Mouse (Mus musculus) hindbrain, embryonic 14.5 days (tissue): ENCODE results near the gene Lrsam1. TPM values are rescaled to one million over a fixed set of nuclear protein-coding genes. Genes with fewer than 3 reads are reported as not detected.

Experiments used
- ATAC-seq: fragments of 200-750 bp; cut with Nextera tagmentation; 2 replicates; pipeline ENCODE4 v1.8.0; 2017; ENCODE audit warnings: moderate number of reproducible peaks, mild to moderate bottlenecking, moderate TSS enrichment, moderate library complexity; ENCODE audit not compliant: low FRiP score
- DNase-seq: peaks from one replicate; pipeline ENCODE4 v3.0.0-alpha.2; 2015; ENCODE audit warnings: low spot score
- H3K27ac ChIP-seq: fragments of 300-500 bp; sonication (generic); 2 replicates; pipeline ENCODE4 v1.5.1; 2014; ENCODE audit warnings: mild to moderate bottlenecking, moderate library complexity
- H3K27me3 ChIP-seq: fragments of 300-500 bp; sonication (generic); 2 replicates; pipeline ENCODE4 v1.6.1; 2014; ENCODE audit warnings: mild to moderate bottlenecking, low read length, mixed read lengths; ENCODE audit not compliant: control insufficient read depth, insufficient read depth
- H3K36me3 ChIP-seq: fragments of 300-500 bp; sonication (generic); replicated peaks from 2 replicates; pipeline ENCODE4 v1.6.1; 2014; ENCODE audit not compliant: control insufficient read depth, insufficient read depth
- H3K4me1 ChIP-seq: fragments of 300-500 bp; sonication (generic); replicated peaks from 2 replicates; pipeline ENCODE4 v1.6.1; 2014; ENCODE audit warnings: antibody characterized with exemption, low read length, mixed read lengths; ENCODE audit not compliant: control insufficient read depth, insufficient read depth
- H3K4me2 ChIP-seq: fragments of 300-500 bp; sonication (generic); replicated peaks from 2 replicates; pipeline ENCODE4 v1.6.1; 2014; ENCODE audit warnings: mild to moderate bottlenecking, moderate library complexity
- H3K4me3 ChIP-seq: fragments of 300-500 bp; sonication (generic); replicated peaks from 2 replicates; pipeline ENCODE4 v1.5.1; 2014; ENCODE audit warnings: mild to moderate bottlenecking, low read length
- H3K9ac ChIP-seq: fragments of 300-500 bp; sonication (generic); 2 replicates; pipeline ENCODE4 v1.6.1; 2014
- H3K9me3 ChIP-seq: fragments of 300-500 bp; sonication (generic); 2 replicates; pipeline ENCODE4 v1.6.1; 2016; ENCODE audit warnings: low read length; ENCODE audit not compliant: control insufficient read depth
- WGBS: fragments of 180-500 bp; shearing (Covaris S2); extraction: QIAGEN DNeasy Blood & Tissue Kit; methylation state at CpG from one replicate; pipeline ENCODE4 v1.1.7; 2014; 5-methylcytosine and 5-hydroxymethylcytosine counted together
- polyA plus RNA-seq: library from polyadenylated mRNA; unstranded; fragments of >200 nt; fragmentation: Nextera tagmentation; extraction: Ambion mirVana; gene quantifications from 2 replicates; pipeline ENCODE4 v1.2.1, GENCODE M21; 2014

Lrsam1 gene
- polyA plus RNA-seq, 1 experiment from 2014 or later = 20.2 TPM

GRCm38 (mm10) chr2:32922564-32922963, 38.9 kb downstream of the Lrsam1 start:
- 91% methylated on average over 13 of the region's 13 CpGs for WGBS
- H3K4me1 ChIP-seq = no peaks in the 10 kb centered on the region
- H3K27ac ChIP-seq = no peak overlapping the region
- no peak overlapping the region for H3K4me3 ChIP-seq
- no peak for DNase-seq
- H3K36me3 ChIP-seq = peaks cover 87% of the 10 kb centered on the region
- H3K9me3 ChIP-seq = no peaks in the 10 kb centered on the region
- H3K4me2 ChIP-seq = no peak overlapping the region
- H3K9ac ChIP-seq = no peak overlapping the region
- H3K27me3 ChIP-seq = no peaks in the 10 kb centered on the region
- no peak for ATAC-seq

- no peak overlapping the region for H3K4me2 ChIP-seq
- H3K27me3 ChIP-seq = no peaks in the 10 kb centered on the region
- 90% methylated on average over 15 of the region's 15 CpGs for WGBS
- DNase-seq = no peak
- H3K9ac ChIP-seq = no peak overlapping the region
- no peaks in the 10 kb centered on the region for H3K4me1 ChIP-seq
- no peak overlapping the region for H3K4me3 ChIP-seq
- no peak for ATAC-seq
- H3K27ac ChIP-seq = no peak overlapping the region
- H3K36me3 ChIP-seq = peaks cover 90% of the 10 kb centered on the region
- H3K9me3 ChIP-seq = no peaks in the 10 kb centered on the region
Measured at GRCm38 (mm10) chr2:32921801-32922380, 39.5 kb downstream of the Lrsam1 start.

DNA sequence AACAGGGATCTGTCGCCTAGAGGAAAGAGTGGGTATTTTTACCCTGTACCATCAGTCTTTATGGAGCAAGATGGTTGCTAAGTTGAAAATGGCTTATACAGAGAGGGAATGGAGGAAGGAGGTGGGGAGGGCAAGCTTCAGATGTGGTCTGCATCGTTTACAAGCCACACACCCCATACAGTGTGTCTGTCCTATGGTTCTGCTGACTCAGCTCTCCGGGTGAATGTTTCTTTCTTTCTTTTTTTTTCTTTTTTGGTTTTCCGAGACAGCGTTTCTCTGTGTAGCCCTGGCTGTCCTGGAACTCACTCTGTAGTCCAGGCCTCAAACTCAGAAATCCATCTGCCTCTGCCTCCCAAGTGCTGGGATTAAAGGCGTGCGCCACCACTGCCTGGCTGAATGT, 40.2 kb downstream of the Lrsam1 start:
- H3K4me2 ChIP-seq = no peak overlapping the region
- no peaks in the 10 kb centered on the region for H3K4me1 ChIP-seq
- no peak for ATAC-seq
- H3K9ac ChIP-seq = no peak overlapping the region
- no peaks in the 10 kb centered on the region for H3K9me3 ChIP-seq
- no peaks in the 10 kb centered on the region for H3K27me3 ChIP-seq
- no peak overlapping the region for H3K4me3 ChIP-seq
- no peak overlapping the region for H3K27ac ChIP-seq
- WGBS = 85% methylated on average over 7 of the region's 7 CpGs
- no peak for DNase-seq
- H3K36me3 ChIP-seq = peaks cover 92% of the 10 kb centered on the region

DNA sequence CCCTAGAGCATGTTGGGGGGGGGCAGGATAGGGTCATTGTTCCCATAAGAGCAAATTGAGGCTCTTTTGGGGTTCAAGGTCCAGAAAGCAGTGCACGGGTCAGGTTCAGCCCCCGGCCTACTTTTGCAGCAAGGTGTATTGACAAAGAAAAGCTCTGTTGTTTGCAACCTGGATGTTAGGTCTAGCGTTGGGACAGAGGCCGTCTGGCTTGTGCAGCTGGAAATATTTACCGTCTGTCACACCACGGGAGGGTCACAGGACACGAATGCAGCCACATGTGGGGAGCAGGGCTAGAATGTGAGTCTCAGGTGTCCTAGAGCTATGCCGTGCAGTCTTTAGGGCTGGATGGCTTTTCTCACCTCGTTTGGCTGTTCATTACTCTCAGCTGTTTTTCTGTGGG, 43.0 kb downstream of the Lrsam1 start:
- 88% methylated on average over 9 of the region's 9 CpGs for WGBS
- ATAC-seq (no peak), DNase-seq (no peak)
- no peak overlapping the region for H3K27ac ChIP-seq
- no peaks in the 10 kb centered on the region for H3K27me3 ChIP-seq
- no peaks in the 10 kb centered on the region for H3K9me3 ChIP-seq
- H3K4me3 ChIP-seq = no peak overlapping the region
- H3K4me1 ChIP-seq = no peaks in the 10 kb centered on the region
- no peak overlapping the region for H3K4me2 ChIP-seq
- no peak overlapping the region for H3K9ac ChIP-seq
- peaks cover 80% of the 10 kb centered on the region for H3K36me3 ChIP-seq

GRCm38 (mm10) chr2:32917526-32917925, 43.9 kb downstream of the Lrsam1 start:
- Histone ChIP-seq H3K27ac (no peak overlapping the region), H3K9me3 (no peaks in the 10 kb centered on the region), H3K9ac (no peak overlapping the region), H3K4me1 (no peaks in the 10 kb centered on the region), H3K27me3 (no peaks in the 10 kb centered on the region), H3K36me3 (peaks cover 78% of the 10 kb centered on the region), H3K4me2 (no peak overlapping the region), H3K4me3 (no peak overlapping the region)
- no peak for DNase-seq
- WGBS = 87% methylated on average over 11 of the region's 11 CpGs
- ATAC-seq = no peak

GRCm38 (mm10) chr2:32914896-32915295, 46.5 kb downstream of the Lrsam1 start:
- peak overlapping the region; percentile 62; the same call in 1 of the 2 replicates for H3K27ac ChIP-seq
- H3K4me3 ChIP-seq = no peak overlapping the region
- no peak overlapping the region for H3K9ac ChIP-seq
- H3K27me3 ChIP-seq = no peaks in the 10 kb centered on the region
- H3K36me3 ChIP-seq = peaks cover 74% of the 10 kb centered on the region
- DNase-seq (no peak), ATAC-seq (peak; percentile 45; the same call in 1 of the 2 replicates)
- 48% methylated on average over 3 of the region's 3 CpGs for WGBS
- no peak overlapping the region for H3K4me2 ChIP-seq
- H3K9me3 ChIP-seq = no peaks in the 10 kb centered on the region
- H3K4me1 ChIP-seq = no peaks in the 10 kb centered on the region

DNA sequence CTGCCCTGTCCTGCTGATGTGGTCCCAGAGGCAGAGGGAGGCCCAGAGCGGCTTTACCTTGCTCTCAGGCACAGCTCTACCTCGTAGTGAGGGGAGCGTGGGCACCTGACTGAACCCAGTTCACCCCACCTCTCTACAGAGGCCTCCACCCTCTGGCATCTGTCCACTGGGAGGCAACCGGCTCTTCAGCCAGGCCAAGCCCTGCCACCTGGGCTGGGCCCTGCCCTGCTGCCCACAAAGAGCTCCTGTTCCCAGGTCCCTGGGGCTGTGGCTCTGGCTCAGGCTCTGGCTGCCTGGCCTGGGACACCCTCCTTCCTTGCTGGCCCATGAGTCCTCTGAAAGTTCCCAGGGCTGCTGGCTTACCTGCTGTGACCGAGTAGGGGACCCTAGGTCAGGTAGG, 47.1 kb downstream of the Lrsam1 start:
- H3K36me3 ChIP-seq = peaks cover 72% of the 10 kb centered on the region

DNA sequence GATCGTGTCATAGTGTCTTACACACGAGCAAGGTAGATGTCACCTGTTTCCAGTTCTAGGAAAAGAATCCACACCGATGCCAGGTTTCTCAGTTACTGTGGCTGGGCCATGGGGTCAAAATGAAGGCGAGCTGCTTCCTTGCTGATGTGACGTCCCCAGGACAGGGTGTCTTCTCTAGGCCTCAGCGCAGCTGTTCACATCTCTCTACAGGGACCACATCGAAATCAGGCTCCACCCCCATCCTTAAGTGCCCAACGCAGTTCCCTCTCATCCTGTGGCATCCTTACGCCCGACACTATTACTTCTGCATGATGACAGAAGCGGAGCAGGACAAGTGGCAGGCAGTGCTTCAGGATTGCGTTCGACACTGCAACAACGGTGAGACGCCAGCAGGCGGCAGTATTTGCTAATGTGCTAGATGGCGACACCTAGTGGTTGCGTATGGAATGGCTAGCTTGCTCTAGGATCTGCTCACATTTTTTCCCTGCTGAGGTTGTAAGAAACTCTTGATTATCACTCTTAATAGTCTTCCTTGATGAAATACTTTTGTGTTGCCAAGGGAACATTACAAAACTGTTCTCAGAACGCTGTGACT, 49.1 kb downstream of the Lrsam1 start:
- H3K4me2 ChIP-seq = no peak overlapping the region
- no peak overlapping the region for H3K27ac ChIP-seq
- H3K9ac ChIP-seq = no peak overlapping the region
- WGBS = 32% methylated on average over 19 of the region's 19 CpGs
- no peak for ATAC-seq
- no peaks in the 10 kb centered on the region for H3K27me3 ChIP-seq
- DNase-seq = peak; percentile 98
- H3K4me3 ChIP-seq = no peak overlapping the region
- H3K36me3 ChIP-seq = peaks cover 51% of the 10 kb centered on the region
- H3K9me3 ChIP-seq = no peaks in the 10 kb centered on the region
- peaks cover 15% of the 10 kb centered on the region for H3K4me1 ChIP-seq

More for the DNA sequence above, 47.1 kb downstream of the Lrsam1 start:
- DNase-seq (no peak), ATAC-seq (no peak)
- WGBS = 73% methylated on average over 5 of the region's 5 CpGs
- H3K4me1 ChIP-seq = no peaks in the 10 kb centered on the region
- H3K9me3 ChIP-seq = no peaks in the 10 kb centered on the region
- no peak overlapping the region for H3K9ac ChIP-seq
- no peak overlapping the region for H3K4me2 ChIP-seq
- H3K27ac ChIP-seq = peak overlapping the region; percentile 62
- H3K27me3 ChIP-seq = no peaks in the 10 kb centered on the region
- H3K4me3 ChIP-seq = no peak overlapping the region

- ATAC-seq (no peak), DNase-seq (no peak)
- H3K4me2 ChIP-seq = no peak overlapping the region
Measured at GRCm38 (mm10) chr2:32911639-32912182, 49.7 kb downstream of the Lrsam1 start.

More at GRCm38 (mm10) chr2:32911639-32912182, 49.7 kb downstream of the Lrsam1 start:
- no peak overlapping the region for H3K9ac ChIP-seq
- WGBS = 81% methylated on average over 7 of the region's 7 CpGs
- no peak overlapping the region for H3K27ac ChIP-seq
- H3K36me3 ChIP-seq = peaks cover 48% of the 10 kb centered on the region
- no peaks in the 10 kb centered on the region for H3K27me3 ChIP-seq
- peaks cover 21% of the 10 kb centered on the region for H3K4me1 ChIP-seq
- no peak overlapping the region for H3K4me3 ChIP-seq
- H3K9me3 ChIP-seq = no peaks in the 10 kb centered on the region
